Mouse (Mus musculus): ENCODE measurements around the gene Sipa1. TPM values are rescaled to one million over a fixed set of nuclear protein-coding genes. Genes with fewer than 3 reads are reported as not detected.

Sipa1 gene
- polyA plus RNA-seq, 1 experiment from 2014 or later: 42.2 TPM

GRCm38 (mm10) chr19:5620007-5620406 is 43.5 kb downstream of the Sipa1 start:
- 77% methylated on average over 4 of the region's 4 CpGs for WGBS
- no peak for ATAC-seq (ENCODE audit: low read depth)
- H3K9ac ChIP-seq (ENCODE audit: low read length): no peak overlapping the region
- H3K4me2 ChIP-seq (ENCODE audit: low read depth, low read length): no peak overlapping the region
- H3K36me3 ChIP-seq (ENCODE audit: control insufficient read depth, insufficient read depth, low read length): no peaks in the 10 kb centered on the region
- H3K27me3 ChIP-seq (ENCODE audit: control insufficient read depth, insufficient read depth, low read depth, low read length): no peaks in the 10 kb centered on the region
- peaks cover 6% of the 10 kb centered on the region for H3K4me1 ChIP-seq (replicated peaks; ENCODE audit: control insufficient read depth, insufficient read depth, low read length)
- no peaks in the 10 kb centered on the region for H3K9me3 ChIP-seq (ENCODE audit: control insufficient read depth, low read length)
- no peak overlapping the region for H3K27ac ChIP-seq (ENCODE audit: low read length)
- no peak overlapping the region for H3K4me3 ChIP-seq (ENCODE audit: low read length)

- WGBS: 38% methylated on average over 2 of the region's 2 CpGs
- H3K27ac ChIP-seq (ENCODE audit: low read length): peak overlapping the region; percentile 22; the same call in 1 of the 2 replicates
These were observed 48.6 kb downstream of the Sipa1 start for GRCm38 (mm10) chr19:5614953-5615352.

GRCm38 (mm10) chr19:5612762-5613411 is 50.6 kb downstream of the Sipa1 start:
- Histone ChIP-seq H3K27ac (ENCODE audit: low read length) (no peak overlapping the region), H3K27me3 (ENCODE audit: control insufficient read depth, insufficient read depth, low read depth, low read length) (no peaks in the 10 kb centered on the region), H3K36me3 (ENCODE audit: control insufficient read depth, insufficient read depth, low read length) (0 out of 2 replicates have a peak, but pooled peaks cover 2% of the 10 kb centered on the region), H3K4me2 (ENCODE audit: low read depth, low read length) (no peak overlapping the region), H3K9ac (ENCODE audit: low read length) (no peak overlapping the region), H3K9me3 (ENCODE audit: control insufficient read depth, low read length) (no peaks in the 10 kb centered on the region), H3K4me3 (ENCODE audit: low read length) (no peak overlapping the region), H3K4me1 (replicated peaks; ENCODE audit: control insufficient read depth, insufficient read depth, low read length) (peaks cover 22% of the 10 kb centered on the region)
- 56% methylated on average over 3 of the region's 3 CpGs for WGBS
- no peak for ATAC-seq (ENCODE audit: low read depth)

More at GRCm38 (mm10) chr19:5614953-5615352, 48.6 kb downstream of the Sipa1 start:
- H3K9me3 ChIP-seq (ENCODE audit: control insufficient read depth, low read length): no peaks in the 10 kb centered on the region
- ATAC-seq (ENCODE audit: low read depth): peak; percentile 60
- H3K27me3 ChIP-seq (ENCODE audit: control insufficient read depth, insufficient read depth, low read depth, low read length): no peaks in the 10 kb centered on the region
- no peaks in the 10 kb centered on the region for H3K36me3 ChIP-seq (ENCODE audit: control insufficient read depth, insufficient read depth, low read length)
- peaks cover 15% of the 10 kb centered on the region for H3K4me1 ChIP-seq (replicated peaks; ENCODE audit: control insufficient read depth, insufficient read depth, low read length)
- H3K4me2 ChIP-seq (ENCODE audit: low read depth, low read length): no peak overlapping the region
- H3K4me3 ChIP-seq (ENCODE audit: low read length): no peak overlapping the region
- no peak overlapping the region for H3K9ac ChIP-seq (ENCODE audit: low read length)

- no peak overlapping the region for H3K9ac ChIP-seq (ENCODE audit: low read length)
- WGBS: 64% methylated on average over 1 of the region's 1 CpGs
- ATAC-seq (ENCODE audit: low read depth): no peak
- no peak overlapping the region for H3K27ac ChIP-seq (ENCODE audit: low read length)
- peaks cover 10% of the 10 kb centered on the region for H3K36me3 ChIP-seq (ENCODE audit: control insufficient read depth, insufficient read depth, low read length)
- H3K27me3 ChIP-seq (ENCODE audit: control insufficient read depth, insufficient read depth, low read depth, low read length): no peaks in the 10 kb centered on the region
- H3K4me1 ChIP-seq (replicated peaks; ENCODE audit: control insufficient read depth, insufficient read depth, low read length): peaks cover 22% of the 10 kb centered on the region
- no peak overlapping the region for H3K4me2 ChIP-seq (ENCODE audit: low read depth, low read length)
- no peak overlapping the region for H3K4me3 ChIP-seq (ENCODE audit: low read length)
- no peaks in the 10 kb centered on the region for H3K9me3 ChIP-seq (ENCODE audit: control insufficient read depth, low read length)
These were observed 51.5 kb downstream of the Sipa1 start for GRCm38 (mm10) chr19:5611973-5612372.

GRCm38 (mm10) chr19:5609547-5610404 is 53.7 kb downstream of the Sipa1 start, which contains the start of gene Kat5:
TSS of gene Kat5 (minus strand) at chr19:5610237.
- Histone ChIP-seq H3K9ac (ENCODE audit: low read length) (peak within 1 kb of the TSS; percentile 76), H3K27ac (ENCODE audit: low read length) (peak within 1 kb of the TSS; percentile 93), H3K4me1 (replicated peaks; ENCODE audit: control insufficient read depth, insufficient read depth, low read length) (peaks cover 13% of the 10 kb centered on the region), H3K36me3 (ENCODE audit: control insufficient read depth, insufficient read depth, low read length) (peaks cover 27% of the 10 kb centered on the region), H3K9me3 (ENCODE audit: control insufficient read depth, low read length) (no peaks in the 10 kb centered on the region), H3K27me3 (ENCODE audit: control insufficient read depth, insufficient read depth, low read depth, low read length) (no peaks in the 10 kb centered on the region), H3K4me3 (ENCODE audit: low read length) (peak within 1 kb of the TSS; percentile 60), H3K4me2 (ENCODE audit: low read depth, low read length) (peak within 1 kb of the TSS; percentile 72)
- 1% methylated on average over 46 of the region's 55 CpGs for WGBS
- ATAC-seq (ENCODE audit: low read depth): peak; percentile 93

GRCm38 (mm10) chr19:5609171-5609546 is 54.3 kb downstream of the Sipa1 start:
- peaks cover 32% of the 10 kb centered on the region for H3K36me3 ChIP-seq (ENCODE audit: control insufficient read depth, insufficient read depth, low read length)
- peak overlapping the region; percentile 76 for H3K9ac ChIP-seq (ENCODE audit: low read length)
- H3K4me1 ChIP-seq (replicated peaks; ENCODE audit: control insufficient read depth, insufficient read depth, low read length): peaks cover 13% of the 10 kb centered on the region
- WGBS: 44% methylated on average over 10 of the region's 10 CpGs
- no peaks in the 10 kb centered on the region for H3K9me3 ChIP-seq (ENCODE audit: control insufficient read depth, low read length)
- H3K27me3 ChIP-seq (ENCODE audit: control insufficient read depth, insufficient read depth, low read depth, low read length): no peaks in the 10 kb centered on the region
- H3K4me2 ChIP-seq (ENCODE audit: low read depth, low read length): peak overlapping the region; percentile 72
- peak overlapping the region; percentile 93 for H3K27ac ChIP-seq (ENCODE audit: low read length)
- no peak for ATAC-seq (ENCODE audit: low read depth)
- peak overlapping the region; percentile 60 for H3K4me3 ChIP-seq (ENCODE audit: low read length)

GRCm38 (mm10) chr19:5608707-5609106 is 54.8 kb downstream of the Sipa1 start:
- Histone ChIP-seq H3K4me2 (ENCODE audit: low read depth, low read length) (peak overlapping the region; percentile 72), H3K4me1 (replicated peaks; ENCODE audit: control insufficient read depth, insufficient read depth, low read length) (peaks cover 13% of the 10 kb centered on the region), H3K27me3 (ENCODE audit: control insufficient read depth, insufficient read depth, low read depth, low read length) (no peaks in the 10 kb centered on the region), H3K27ac (ENCODE audit: low read length) (no peak overlapping the region), H3K36me3 (ENCODE audit: control insufficient read depth, insufficient read depth, low read length) (peaks cover 32% of the 10 kb centered on the region), H3K9ac (ENCODE audit: low read length) (peak overlapping the region; percentile 76), H3K9me3 (ENCODE audit: control insufficient read depth, low read length) (no peaks in the 10 kb centered on the region), H3K4me3 (ENCODE audit: low read length) (peak overlapping the region; percentile 60)
- no peak for ATAC-seq (ENCODE audit: low read depth)
- 93% methylated on average over 13 of the region's 13 CpGs for WGBS

GRCm38 (mm10) chr19:5607705-5608410 is 55.6 kb downstream of the Sipa1 start:
- no peak overlapping the region for H3K27ac ChIP-seq (ENCODE audit: low read length)
- peaks cover 34% of the 10 kb centered on the region for H3K36me3 ChIP-seq (ENCODE audit: control insufficient read depth, insufficient read depth, low read length)
- whole genome bisulfite sequencing: 93% methylated on average over 26 of the region's 26 CpGs
- H3K9ac ChIP-seq (ENCODE audit: low read length): no peak overlapping the region
- H3K27me3 ChIP-seq (ENCODE audit: control insufficient read depth, insufficient read depth, low read depth, low read length): no peaks in the 10 kb centered on the region
- ATAC-seq (ENCODE audit: low read depth): no peak
- no peak overlapping the region for H3K4me2 ChIP-seq (ENCODE audit: low read depth, low read length)
- peaks cover 19% of the 10 kb centered on the region for H3K4me1 ChIP-seq (replicated peaks; ENCODE audit: control insufficient read depth, insufficient read depth, low read length)
- H3K4me3 ChIP-seq (ENCODE audit: low read length): no peak overlapping the region
- no peaks in the 10 kb centered on the region for H3K9me3 ChIP-seq (ENCODE audit: control insufficient read depth, low read length)

GRCm38 (mm10) chr19:5606196-5606595 is 57.3 kb downstream of the Sipa1 start:
- H3K36me3 ChIP-seq (ENCODE audit: control insufficient read depth, insufficient read depth, low read length): peaks cover 34% of the 10 kb centered on the region
- no peak for ATAC-seq (ENCODE audit: low read depth)
- H3K4me2 ChIP-seq (ENCODE audit: low read depth, low read length): no peak overlapping the region
- no peaks in the 10 kb centered on the region for H3K9me3 ChIP-seq (ENCODE audit: control insufficient read depth, low read length)
- 71% methylated on average over 8 of the region's 8 CpGs for WGBS
- H3K27me3 ChIP-seq (ENCODE audit: control insufficient read depth, insufficient read depth, low read depth, low read length): no peaks in the 10 kb centered on the region
- no peak overlapping the region for H3K27ac ChIP-seq (ENCODE audit: low read length)
- peaks cover 24% of the 10 kb centered on the region for H3K4me1 ChIP-seq (replicated peaks; ENCODE audit: control insufficient read depth, insufficient read depth, low read length)
- no peak overlapping the region for H3K9ac ChIP-seq (ENCODE audit: low read length)
- no peak overlapping the region for H3K4me3 ChIP-seq (ENCODE audit: low read length)
